Mouse (Mus musculus) cerebellum, postnatal 4 days (tissue): Measurements from ENCODE around the gene Jhy.

Source experiments
- DNase-seq, 2 experiments: peaks; one replicate each; pipeline ENCODE4 v3.0.0; 2022; ENCODE audit warnings: low spot score in 2 of 2, mixed read lengths in 1 of 2

The Jhy gene

GRCm38 (mm10) chr9:40858461-40859160 is 105.3 kb downstream of the Jhy start:
- DNase-seq = no peak

DNA sequence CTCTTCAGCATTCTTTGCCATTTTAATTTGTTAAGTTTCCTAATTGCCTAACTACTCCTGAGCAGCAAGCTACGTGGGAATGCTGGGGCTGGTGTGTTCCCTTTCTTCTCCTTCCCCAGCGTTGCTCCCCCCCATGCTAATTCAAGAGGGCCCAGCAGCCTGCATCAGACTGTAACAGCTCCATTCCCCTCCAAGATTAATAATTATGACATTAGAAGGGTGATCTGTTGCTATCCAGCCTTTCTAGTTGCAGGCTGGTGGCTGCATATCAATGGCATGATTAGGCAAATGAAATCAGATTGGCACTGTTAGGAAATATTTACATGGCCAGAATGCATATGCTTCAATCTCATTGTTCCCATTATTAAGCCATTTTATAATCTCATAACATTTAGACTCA is 112.4 kb downstream of the Jhy start:
- no peak for DNase-seq
